Mouse (Mus musculus): ENCODE data around the gene Ldlrad3. TPM values are rescaled to one million over a fixed set of nuclear protein-coding genes. Genes with fewer than 3 reads are reported as not detected.

Gene Ldlrad3
- total RNA-seq, 2 experiments from 2014 or later = 21.0 to 27.0 TPM

- ATAC-seq (replicated peaks; ENCODE audit: poor library complexity) = no peak
These were observed 267.7 kb downstream of the Ldlrad3 start for GRCm38 (mm10) chr2:101918518-101918917.

- ATAC-seq (replicated peaks; ENCODE audit: poor library complexity) = no peak
These were observed 276.7 kb downstream of the Ldlrad3 start for GRCm38 (mm10) chr2:101909326-101910080.

DNA sequence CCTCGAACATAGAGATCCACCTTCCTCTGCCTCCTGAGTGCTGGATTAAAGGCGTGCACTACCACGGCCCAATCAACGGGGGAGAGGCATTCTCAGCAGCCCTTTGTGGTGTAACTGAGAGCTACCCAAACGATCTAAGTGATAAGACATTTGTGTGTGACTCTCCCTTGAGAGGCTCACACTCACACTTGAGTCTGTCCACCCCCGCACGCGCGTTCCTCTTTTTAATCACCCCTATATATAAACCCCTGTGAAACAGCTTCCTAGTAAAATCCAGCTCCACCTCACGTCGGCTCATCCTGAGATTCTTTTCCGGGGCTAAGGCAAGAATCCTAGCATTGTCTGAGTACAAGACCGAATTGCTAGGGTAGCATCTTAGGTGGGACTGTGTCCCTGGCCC is 277.4 kb downstream of the Ldlrad3 start:
- peak; percentile 31; the same call in 1 of the 2 replicates for ATAC-seq (replicated peaks; ENCODE audit: poor library complexity)

- ATAC-seq (replicated peaks; ENCODE audit: poor library complexity) = no peak
These were observed 278.7 kb downstream of the Ldlrad3 start for GRCm38 (mm10) chr2:101907386-101908022.

DNA sequence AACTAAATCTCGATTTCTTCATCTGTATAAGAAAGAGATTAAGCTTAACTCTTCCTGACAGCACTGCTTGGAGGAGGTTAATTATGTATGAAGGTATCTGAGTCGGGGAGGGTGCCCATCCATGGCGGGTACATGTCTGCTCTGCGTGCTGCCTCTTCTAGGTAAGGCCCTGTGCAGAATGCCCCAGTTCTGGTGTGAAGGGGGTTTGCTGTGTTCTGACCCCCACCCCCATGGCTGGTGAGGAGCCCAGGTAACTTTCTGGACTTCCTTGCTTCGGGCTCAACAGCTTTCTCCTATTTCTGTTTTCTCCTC is 279.9 kb downstream of the Ldlrad3 start:
- no peak for ATAC-seq (replicated peaks; ENCODE audit: poor library complexity)

DNA sequence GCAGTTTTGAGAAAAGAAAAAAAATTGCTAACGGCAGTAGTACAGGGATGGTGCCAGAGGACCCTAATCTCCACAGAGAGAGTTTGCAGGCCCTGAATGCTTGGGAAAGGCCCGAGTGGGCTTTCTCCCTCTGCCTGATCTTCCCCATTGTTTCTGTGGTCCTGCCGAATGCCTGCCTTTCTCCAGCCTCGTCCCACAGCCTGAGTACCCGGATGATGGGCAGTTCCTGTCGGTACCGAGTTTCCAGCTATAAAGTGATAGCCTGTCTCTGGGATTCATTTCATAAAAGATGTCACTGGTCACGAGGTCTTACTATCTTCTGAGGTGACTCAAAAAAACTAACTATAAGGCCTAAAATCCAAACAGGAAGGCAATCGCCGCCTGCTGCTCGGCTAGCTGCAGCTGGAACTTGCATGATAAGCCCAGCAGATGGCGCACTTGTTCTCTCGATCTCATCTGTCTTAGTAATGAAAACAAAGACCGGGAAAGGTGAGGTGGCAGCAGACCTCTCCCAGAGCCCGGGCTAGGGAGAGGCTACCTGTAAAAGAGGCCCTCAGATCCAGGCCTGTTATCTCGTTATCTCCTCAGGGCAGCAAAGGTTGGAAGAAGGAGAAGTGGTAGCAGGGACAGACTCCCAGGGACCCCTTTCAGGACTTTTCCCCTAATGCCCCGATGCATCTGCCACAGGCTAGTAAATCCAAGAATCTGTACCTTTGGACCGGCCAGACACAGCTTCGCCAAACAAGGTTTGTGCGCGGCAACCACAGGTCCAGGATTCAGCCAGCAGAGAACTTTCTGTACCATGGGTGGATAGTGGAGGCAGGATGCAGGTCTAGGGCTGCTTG is 280.4 kb downstream of the Ldlrad3 start:
- ATAC-seq (replicated peaks; ENCODE audit: poor library complexity) = peak; percentile 95

DNA sequence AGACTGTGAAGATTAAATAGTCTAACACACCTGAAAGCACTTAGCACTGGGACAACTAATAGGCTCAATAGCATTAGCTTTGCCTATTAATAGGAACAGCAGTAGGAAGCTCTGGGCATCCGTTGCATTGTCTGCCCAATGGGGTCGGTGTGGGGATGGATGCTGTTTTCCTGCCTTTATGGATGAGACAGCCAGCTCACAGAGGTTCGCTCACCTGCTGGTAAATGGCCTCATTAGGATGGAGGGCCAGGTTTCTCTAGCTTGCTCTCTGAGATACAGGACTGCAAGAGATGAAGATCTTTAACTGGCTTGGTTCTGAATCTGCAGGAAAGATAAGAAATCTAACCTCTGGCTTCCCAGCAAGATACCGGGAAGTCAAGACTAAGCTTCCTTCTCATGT is 284.0 kb downstream of the Ldlrad3 start:
- no peak for ATAC-seq (replicated peaks; ENCODE audit: poor library complexity)

Other genes starting within 250 kb of the Ldlrad3 start
- 27.8 and 31.6 TPM in 2 replicates for gene Trim44, start 221.4 kb upstream of the Ldlrad3 start, total RNA-seq (2015)
- 35.6 and 40.8 TPM in 2 replicates for gene Trim44, start 221.4 kb upstream of the Ldlrad3 start, total RNA-seq (2017)